Mouse (Mus musculus) macrophage (primary cell): ENCODE results near the gene Mthfd2. TPM values are rescaled to one million over a fixed set of nuclear protein-coding genes. Genes with fewer than 3 reads are reported as not detected.

ENCODE experiments used
- H3K27ac ChIP-seq: fragments of 350-480 bp; formaldehyde crosslinking; 2 replicates; pipeline ENCODE4 v1.9.0; 2021
- H3K36me3 ChIP-seq: fragments of 350-480 bp; formaldehyde crosslinking; 2 replicates; pipeline ENCODE4 v1.9.0; 2021; ENCODE audit errors: inconsistent target
- H3K4me3 ChIP-seq: fragments of 350-480 bp; formaldehyde crosslinking; 2 replicates; pipeline ENCODE4 v1.9.0; 2021; ENCODE audit errors: inconsistent target
- H3K79me2 ChIP-seq: fragments of 350-480 bp; formaldehyde crosslinking; 2 replicates; pipeline ENCODE4 v1.9.0; 2021; ENCODE audit errors: inconsistent target
- WGBS: methylation state at CpG from one replicate; pipeline ENCODE4 v1.1.7; 2026; ENCODE audit warnings: inconsistent platforms; ENCODE audit not compliant: missing documents; 5-methylcytosine and 5-hydroxymethylcytosine counted together
- polyA plus RNA-seq: library from polyadenylated mRNA; stranded (reverse); fragments of 250-400 nt; gene quantifications from 3 replicates; pipeline ENCODE4 v1.2.4, GENCODE M21; 2018; ENCODE audit warnings: inconsistent platforms
- total RNA-seq, 78 experiments: library from RNA; depleted of rRNA; stranded (reverse); fragments of 250-400 nt; gene quantifications; 1 replicate in 9 of 78; 2 replicates in 24 of 78; 3 replicates in 43 of 78; 4 replicates in 2 of 78; pipeline ENCODE4 v1.2.4; 2018; ENCODE audit warnings: inconsistent platforms in 56 of 78

Gene Mthfd2
- 100 to 1,000 TPM in 1 of 26 experiments, 10 to 100 TPM in 15, 1 to 10 TPM in 10; 2.4 to 100 (median 21.9) TPM for total RNA-seq (2018; cell fraction: chromatin; rRNA removed)
- 100 to 1,000 TPM in 1 of 26 experiments, 10 to 100 TPM in 12, 1 to 10 TPM in 13; 6.3 to 102 (median 34.1) TPM for total RNA-seq (2018; cell fraction: cytosol; rRNA removed)
- 10 to 100 TPM in 16 of 26 experiments, 1 to 10 TPM in 10; 2.6 to 88.2 (median 27.9) TPM for total RNA-seq (2018; cell fraction: nucleus; rRNA removed)
- polyA plus RNA-seq, result 5.4 to 17.7 TPM (median 8.3 TPM) in 3 replicates

DNA sequence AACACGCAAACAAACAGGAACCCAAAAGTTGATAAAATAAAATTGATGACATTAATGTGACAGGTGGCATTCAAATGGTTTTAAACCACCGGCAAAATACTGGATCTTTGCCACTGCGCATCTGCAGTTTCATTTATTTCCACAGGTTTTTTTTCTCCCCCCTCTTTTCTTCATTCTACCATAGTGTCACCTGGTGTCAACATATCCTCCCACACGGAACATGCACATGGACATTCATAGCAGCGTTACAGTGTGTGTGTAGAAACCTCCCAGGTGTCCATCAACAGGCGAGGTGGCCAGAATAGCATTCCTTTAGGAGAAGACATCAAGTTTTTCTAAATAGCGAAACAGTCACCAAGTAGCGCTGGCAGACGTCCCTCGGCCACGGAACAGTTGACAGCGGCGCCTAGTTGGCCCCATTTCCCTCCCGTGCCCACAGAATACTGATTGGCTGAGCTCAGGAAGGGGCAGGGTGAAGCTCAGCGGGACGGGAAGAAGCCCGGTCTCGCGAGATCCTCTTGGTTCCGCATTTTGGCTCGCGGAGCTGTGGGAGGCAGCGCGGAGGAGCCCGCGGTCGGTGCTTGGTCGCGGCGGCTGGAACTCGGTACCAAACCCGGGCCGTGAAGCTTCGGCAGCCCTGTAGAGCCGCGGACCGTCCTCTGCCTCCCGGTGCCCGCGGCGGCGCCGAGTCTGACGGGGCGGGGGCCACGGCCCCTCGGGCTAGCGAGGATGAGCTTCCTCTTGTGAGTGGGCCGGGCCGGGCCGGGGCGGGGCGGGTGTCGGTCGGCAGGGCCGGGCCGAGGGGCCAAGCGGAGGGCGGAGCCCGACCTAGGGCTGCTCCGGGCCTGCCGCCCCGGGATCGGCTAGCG, at the start of gene Mthfd2, which contains the start of gene Mob1a:
TSS of gene Mthfd2 (minus strand) at position 384 of the 869 bp plus-strand sequence.
TSS of gene Mob1a (plus strand) at position 492 of the 869 bp plus-strand sequence.
- peak within 1 kb of the TSS; percentile 44 for H3K27ac ChIP-seq
- H3K36me3 ChIP-seq, result peaks cover 25% of the 10 kb centered on the region
- H3K4me3 ChIP-seq, result peak within 1 kb of the TSS; percentile 93
- under 1% methylated on average over 62 of the region's 65 CpGs for WGBS
- peaks cover 67% of the 10 kb centered on the region for H3K79me2 ChIP-seq

DNA sequence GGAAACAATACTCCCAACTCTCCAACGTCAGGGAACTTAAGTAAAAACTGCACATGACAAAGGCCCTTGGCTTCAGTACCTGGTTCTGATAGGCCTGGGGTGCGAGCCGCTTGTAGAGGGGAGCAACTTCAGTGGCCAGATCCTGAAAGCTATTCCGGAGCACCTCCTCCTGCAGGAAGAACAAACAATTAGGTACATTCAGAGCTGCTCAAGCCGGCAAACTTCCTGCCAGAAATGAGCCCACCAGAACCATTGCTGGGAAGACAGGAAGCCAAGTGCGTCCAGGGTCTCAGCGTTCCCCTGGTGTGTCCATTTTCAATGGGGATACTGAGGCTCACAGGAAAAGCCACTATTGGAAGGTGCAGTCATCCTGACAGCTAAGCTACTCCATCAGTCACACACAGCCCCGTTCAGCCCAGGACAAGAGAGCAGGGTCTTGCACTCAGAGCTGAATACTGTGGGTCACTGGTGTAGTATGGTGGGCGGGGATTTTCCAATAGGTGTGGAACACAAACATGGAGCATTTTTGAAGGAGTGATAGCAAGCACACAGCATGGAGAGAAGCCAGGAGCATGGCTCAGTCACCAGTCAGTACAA, 48.1 kb upstream of the Mthfd2 start:
- no peak overlapping the region for H3K4me3 ChIP-seq
- WGBS, result 92% methylated on average over 9 of the region's 9 CpGs
- H3K27ac ChIP-seq, result no peak overlapping the region
- H3K36me3 ChIP-seq, result peaks cover 100% of the 10 kb centered on the region
- H3K79me2 ChIP-seq, result peaks cover 26% of the 10 kb centered on the region; the same call in 1 of the 2 replicates

DNA sequence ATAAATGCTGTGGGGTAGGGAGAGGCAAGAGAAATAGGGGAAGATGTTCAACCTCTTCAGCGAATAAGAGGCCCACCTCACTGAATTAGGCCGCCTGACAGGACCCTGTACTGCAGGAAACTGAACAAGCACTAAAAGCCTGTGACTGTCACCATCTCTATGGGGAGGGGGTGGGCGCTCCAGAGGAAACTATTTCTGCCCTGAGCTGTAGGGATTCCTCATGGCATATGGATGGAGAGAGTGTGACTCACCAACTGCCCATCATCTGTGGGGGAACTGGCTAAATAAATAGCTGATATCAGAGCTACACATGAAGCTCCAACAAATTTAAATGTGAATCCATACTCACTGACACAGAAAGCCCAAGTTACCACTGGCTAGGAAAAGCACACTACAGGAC, 45.6 kb upstream of the Mthfd2 start:
- no peak overlapping the region for H3K27ac ChIP-seq

DNA sequence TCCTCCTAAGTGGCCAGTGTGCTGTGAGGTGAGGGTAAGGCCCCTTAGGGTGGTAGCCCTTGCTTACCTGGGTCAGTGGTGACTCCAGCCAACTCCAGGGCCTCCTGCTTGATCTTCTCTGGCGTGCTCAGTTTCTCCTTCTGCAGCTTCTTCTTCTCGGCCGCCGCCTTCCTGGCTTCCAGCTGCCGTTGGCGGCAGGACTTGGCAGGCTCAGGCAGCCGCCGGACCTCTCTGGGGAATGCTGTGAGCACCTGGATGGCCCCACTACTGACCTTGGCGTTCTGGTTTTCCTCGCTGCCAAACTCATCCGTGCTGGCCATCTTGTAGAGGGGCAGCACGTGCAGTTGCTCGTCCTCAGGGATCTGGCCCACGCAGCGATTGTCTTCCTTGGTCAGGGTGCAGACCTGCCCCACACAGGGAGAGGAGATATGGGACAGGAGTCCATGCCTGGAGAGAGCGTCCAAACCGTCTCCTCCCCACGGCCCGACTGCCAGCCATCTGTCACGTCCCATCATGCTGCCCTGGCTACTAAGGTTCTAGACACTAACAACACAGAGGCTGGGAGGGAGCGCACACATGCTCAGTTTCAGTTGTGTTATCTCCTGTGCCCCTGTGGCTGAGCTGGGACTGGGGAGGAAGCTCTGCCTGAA, 44.7 kb upstream of the Mthfd2 start:
- Histone ChIP-seq H3K27ac (no peak overlapping the region), H3K79me2 (peaks cover 15% of the 10 kb centered on the region; the same call in 1 of the 2 replicates), H3K36me3 (peaks cover 92% of the 10 kb centered on the region), H3K4me3 (no peak overlapping the region)
- 92% methylated on average over 20 of the region's 21 CpGs for WGBS

More for the DNA sequence above, 45.6 kb upstream of the Mthfd2 start:
- Histone ChIP-seq H3K79me2 (peaks cover 16% of the 10 kb centered on the region; the same call in 1 of the 2 replicates), H3K4me3 (no peak overlapping the region), H3K36me3 (peaks cover 93% of the 10 kb centered on the region)
- WGBS, result 91% methylated on average over 3 of the region's 3 CpGs

DNA sequence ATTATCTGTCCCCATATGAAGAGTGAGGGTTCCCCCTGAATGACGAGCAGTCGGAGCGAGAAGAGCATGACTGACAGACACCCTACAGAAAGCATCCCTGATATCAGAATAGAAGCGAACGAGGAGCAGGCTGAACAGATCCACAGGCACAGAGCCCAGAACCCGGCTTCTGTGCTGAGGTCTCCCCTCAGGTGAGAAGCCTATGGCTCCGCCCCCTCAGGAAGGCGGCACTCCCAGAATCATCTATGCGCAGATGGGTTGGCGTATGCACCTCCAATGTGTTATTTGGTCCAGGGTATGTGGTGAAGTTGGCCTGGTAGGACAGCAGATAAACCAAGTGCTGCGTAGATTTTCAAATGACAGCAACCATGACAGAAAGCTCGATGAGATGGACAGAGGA, 37.4 kb upstream of the Mthfd2 start:
- H3K36me3 ChIP-seq, result peaks cover 59% of the 10 kb centered on the region
- WGBS, result 94% methylated on average over 12 of the region's 12 CpGs
- H3K27ac ChIP-seq, result no peak overlapping the region

DNA sequence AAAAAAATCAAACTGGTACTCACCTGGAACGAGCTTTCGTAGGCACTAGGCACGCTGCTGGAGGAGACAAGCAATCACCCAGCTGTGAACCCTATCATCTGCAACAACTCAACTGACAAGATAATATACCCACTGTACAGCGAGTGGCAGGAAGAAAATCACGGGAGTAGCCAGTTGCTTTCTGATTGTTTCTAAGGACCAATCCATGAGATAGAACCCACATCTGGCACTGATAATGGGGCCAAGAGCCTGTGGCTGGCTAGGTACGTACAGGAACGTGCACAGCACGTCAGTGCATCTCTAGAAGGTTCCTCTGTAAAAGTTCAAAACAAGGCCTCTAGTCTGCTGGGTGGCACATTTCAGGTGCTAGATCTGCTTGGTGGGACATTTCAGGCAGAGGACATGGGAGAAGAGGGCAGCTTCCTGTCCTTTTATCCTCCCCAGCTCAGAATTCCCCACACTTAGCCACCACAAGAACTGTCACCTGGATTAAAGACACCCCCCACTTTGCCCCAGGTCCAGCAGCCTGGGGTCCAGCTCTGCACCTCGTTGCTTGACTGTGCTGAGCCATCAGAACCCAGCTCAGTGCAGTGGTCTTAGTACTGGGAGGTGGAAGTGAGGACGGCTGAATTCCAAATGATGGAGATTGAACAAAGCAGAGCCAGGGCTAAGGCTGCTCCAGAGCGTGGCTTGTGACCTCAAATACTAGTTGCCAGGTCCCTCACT, 36.0 kb upstream of the Mthfd2 start:
- 93% methylated on average over 9 of the region's 11 CpGs for WGBS
- Histone ChIP-seq H3K27ac (no peak overlapping the region), H3K79me2 (peaks cover 5% of the 10 kb centered on the region; the same call in 1 of the 2 replicates), H3K36me3 (peaks cover 50% of the 10 kb centered on the region), H3K4me3 (no peak overlapping the region)

More for the DNA sequence above, 37.4 kb upstream of the Mthfd2 start:
- Histone ChIP-seq H3K79me2 (peaks cover 10% of the 10 kb centered on the region; the same call in 1 of the 2 replicates), H3K4me3 (no peak overlapping the region)

DNA sequence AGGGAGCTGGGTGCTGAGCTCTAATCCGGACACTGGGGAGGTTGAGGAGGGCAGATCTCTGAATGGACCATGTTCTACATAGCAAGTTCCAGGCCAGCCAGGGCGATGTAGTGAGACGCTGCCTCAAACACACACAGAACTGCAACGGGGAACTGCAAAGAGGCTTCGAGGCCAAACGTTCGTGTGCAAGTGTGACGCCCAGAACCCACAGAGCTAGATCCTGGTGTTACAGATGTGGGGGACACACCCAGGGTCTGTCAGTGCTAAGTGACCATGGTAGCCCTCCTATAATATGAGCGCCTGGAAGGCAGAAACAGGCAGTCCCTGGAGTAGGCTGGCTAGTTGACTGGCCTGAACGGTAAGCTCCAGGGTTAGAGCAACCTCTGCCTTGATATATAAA, 31.7 kb upstream of the Mthfd2 start:
- Histone ChIP-seq H3K27ac (no peak overlapping the region), H3K4me3 (no peak overlapping the region), H3K36me3 (peaks cover 30% of the 10 kb centered on the region), H3K79me2 (no peaks in the 10 kb centered on the region)
- WGBS, result 87% methylated on average over 10 of the region's 10 CpGs

DNA sequence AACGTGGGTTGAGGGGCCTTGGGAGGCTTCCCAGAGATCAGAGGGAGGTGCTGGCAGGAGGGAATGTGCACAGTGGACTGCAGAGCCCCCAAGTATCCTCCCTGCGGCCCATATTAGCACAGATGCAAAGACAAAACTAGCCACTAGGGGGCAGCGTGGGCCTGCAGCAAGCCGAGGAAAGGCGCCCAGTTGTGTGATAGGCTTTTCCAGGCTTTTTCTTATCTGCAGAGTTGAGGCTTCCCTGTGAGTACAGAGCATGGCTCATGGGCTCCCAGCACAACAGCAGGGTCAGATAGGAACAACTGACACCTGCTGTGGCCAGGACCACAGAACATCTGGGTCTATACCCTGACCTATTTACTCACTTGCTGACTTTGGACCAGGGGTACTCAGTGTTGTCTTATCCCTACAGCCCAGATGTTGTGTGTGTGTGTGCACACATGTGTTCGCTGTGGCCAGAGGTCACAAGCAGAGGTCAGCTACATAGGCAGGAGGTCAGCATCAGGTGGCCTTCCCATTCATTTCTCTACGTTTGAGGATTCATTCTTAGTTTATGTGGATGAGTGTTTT, 30.9 kb upstream of the Mthfd2 start:
- Histone ChIP-seq H3K36me3 (peaks cover 25% of the 10 kb centered on the region), H3K79me2 (no peaks in the 10 kb centered on the region), H3K27ac (no peak overlapping the region), H3K4me3 (no peak overlapping the region)
- 30% methylated on average over 7 of the region's 7 CpGs for WGBS

DNA sequence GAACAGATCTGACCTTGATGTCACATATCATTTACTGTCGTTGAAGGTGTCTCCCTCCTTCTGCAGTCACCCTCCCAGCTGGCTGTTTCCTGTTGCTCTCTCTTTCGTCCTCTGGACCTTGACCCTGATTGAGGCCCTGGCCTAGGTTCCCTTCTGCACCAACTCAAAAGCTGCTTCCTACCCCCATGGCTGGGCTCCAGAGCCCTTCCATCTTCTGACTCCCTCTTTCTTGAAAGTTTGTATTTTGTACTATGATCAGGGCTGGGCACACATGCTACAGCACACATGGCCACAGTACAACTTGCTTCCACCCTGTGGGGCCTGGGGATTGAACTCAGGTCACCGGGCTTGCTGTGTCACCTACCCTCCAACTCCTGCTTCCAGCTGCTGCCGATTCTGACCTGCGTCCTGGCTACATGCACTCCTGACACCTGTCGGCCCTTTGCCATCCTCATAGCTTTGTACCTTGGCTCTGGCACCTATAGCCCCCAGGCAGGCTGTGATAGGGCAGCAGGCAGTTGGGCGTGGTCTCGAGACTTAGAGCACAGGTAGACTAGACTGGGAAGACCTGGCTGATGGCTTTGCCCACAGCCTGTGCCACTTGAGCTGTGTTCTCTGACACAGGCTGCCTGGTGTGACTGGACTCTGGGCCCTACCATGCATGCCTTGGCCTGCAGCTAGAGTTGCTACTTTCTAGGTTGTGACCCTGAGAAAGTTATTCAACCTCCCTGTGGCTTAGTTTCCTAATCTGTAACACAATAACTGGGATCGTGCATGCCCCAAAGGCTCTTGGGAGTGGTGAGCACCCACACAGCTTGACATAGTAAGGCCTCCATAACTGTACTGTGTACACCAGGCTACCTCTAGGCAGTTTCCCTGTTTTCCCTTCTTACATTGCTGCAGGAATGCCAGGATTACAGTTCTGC, 29.4 kb upstream of the Mthfd2 start:
- H3K36me3 ChIP-seq, result peaks cover 15% of the 10 kb centered on the region; the same call in 1 of the 2 replicates
- H3K27ac ChIP-seq, result no peak overlapping the region
- no peak overlapping the region for H3K4me3 ChIP-seq
- H3K79me2 ChIP-seq, result no peaks in the 10 kb centered on the region
- 92% methylated on average over 9 of the region's 9 CpGs for WGBS

DNA sequence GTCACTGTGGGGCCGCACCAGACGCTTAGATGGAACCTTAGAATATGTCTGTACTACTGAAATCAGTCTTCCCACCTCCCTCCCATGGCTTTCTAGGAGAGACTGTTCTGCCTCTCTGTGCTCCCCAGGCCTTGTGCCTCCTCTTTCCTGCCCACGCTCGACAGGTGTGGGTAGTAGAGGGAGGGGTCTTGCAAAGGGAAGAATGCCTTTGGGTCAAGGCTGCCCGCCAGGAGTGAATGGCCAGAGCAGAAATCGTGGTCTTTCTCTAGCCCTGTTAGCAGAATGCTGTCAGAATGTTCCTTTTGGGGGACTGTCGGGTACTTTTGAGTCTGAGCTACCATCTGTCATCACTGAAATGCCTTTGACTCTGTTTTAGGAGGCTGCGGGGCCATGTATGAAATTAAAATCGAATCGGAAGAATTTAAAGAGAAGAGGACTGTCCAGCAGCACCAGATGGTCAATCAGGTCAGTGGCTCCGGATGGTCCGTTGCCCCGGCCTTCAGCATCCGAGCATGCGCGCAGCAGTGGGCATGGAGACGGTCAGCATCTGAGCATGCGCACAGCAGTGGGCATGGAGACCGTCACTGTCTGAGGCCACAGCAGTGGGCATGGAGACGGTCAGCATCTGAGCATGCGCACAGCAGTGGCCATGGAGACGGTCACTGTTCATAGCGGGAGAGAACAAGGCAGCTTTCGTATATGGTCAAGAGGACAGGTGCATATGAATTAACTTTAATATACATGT, 27.1 kb upstream of the Mthfd2 start:
- H3K79me2 ChIP-seq, result no peaks in the 10 kb centered on the region; the same call in 1 of the 2 replicates
- no peak overlapping the region for H3K27ac ChIP-seq
- 94% methylated on average over 22 of the region's 24 CpGs for whole genome bisulfite sequencing
- peaks cover 15% of the 10 kb centered on the region; the same call in 1 of the 2 replicates for H3K36me3 ChIP-seq
- no peak overlapping the region for H3K4me3 ChIP-seq

DNA sequence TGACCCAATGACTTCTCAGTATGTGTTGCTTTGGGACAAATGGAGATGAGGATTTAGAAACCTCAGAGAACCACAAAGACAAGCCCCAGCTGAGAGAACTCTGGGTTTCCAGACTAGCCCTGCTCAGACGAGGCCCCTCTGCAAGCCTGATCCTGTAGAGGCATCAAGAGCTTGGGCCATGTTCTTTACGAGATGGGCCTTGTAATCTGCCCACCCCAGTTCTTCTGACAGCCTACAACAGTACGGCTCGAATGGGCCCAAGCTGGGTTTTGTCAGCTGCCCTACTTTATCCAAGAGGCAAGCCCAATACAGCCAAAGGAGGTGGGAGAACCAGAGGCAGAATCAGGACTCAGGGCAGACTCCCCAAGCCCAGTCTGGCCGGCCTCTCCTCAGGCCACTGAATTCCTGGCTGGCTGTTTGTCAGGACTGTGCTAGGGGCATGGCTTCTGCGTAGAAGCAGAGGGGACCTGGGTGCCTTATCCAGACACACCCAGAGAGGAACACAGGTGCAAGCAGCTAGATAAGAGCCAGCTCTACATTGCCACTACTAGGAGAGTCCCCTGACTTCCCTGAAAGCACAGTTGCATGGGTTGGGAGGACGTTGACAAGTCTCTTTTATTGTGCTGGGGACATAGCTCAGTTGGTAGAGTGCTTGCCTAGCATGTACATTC, 25.9 kb upstream of the Mthfd2 start:
- Histone ChIP-seq H3K27ac (no peak overlapping the region), H3K36me3 (peaks cover 15% of the 10 kb centered on the region; the same call in 1 of the 2 replicates), H3K79me2 (no peaks in the 10 kb centered on the region; the same call in 1 of the 2 replicates), H3K4me3 (no peak overlapping the region)
- WGBS, result 87% methylated on average over 6 of the region's 7 CpGs
